ENCODE assay signal across 16 mouse cellular contexts in genomic region chr8:3451992-3452391, GRCm38 (mm10). TPM values are rescaled to one million over a fixed set of nuclear protein-coding genes. Genes with fewer than 3 reads are reported as not detected.
"Had no signal": no experiment of that assay in that cellular context is flagged by ENCODE, and none has a peak within 500 bp of the region (broad histone marks: within the 10 kb centered on the region; RNA-seq: fewer than 3 reads in every experiment).

No protein-coding gene starts in this region.

- H3K27ac ChIP-seq: intestine, embryonic 15.5 days; left cerebral cortex, adult 2 months; limb, embryonic 10.5 days; liver, embryonic 15.5 days; macrophage; midbrain, embryonic 15.5 days; neural tube, embryonic 12.5 days; stomach, postnatal 0 days had no signal

- H3K4me1 ChIP-seq: intestine, embryonic 15.5 days; limb, embryonic 10.5 days; liver, embryonic 15.5 days; midbrain, embryonic 15.5 days; neural tube, embryonic 12.5 days had no signal

- H3K9me3 ChIP-seq: intestine, embryonic 15.5 days; limb, embryonic 10.5 days; liver, embryonic 15.5 days; megakaryocyte, embryonic 14.5 days; midbrain, embryonic 15.5 days; neural tube, embryonic 12.5 days had no signal

- H3K9ac ChIP-seq: intestine, embryonic 15.5 days; liver, embryonic 15.5 days; midbrain, embryonic 15.5 days; neural tube, embryonic 12.5 days had no signal

- H3K27me3 ChIP-seq: intestine, embryonic 15.5 days; liver, embryonic 15.5 days; megakaryocyte, embryonic 14.5 days; midbrain, embryonic 15.5 days; neural tube, embryonic 12.5 days had no signal

- DNase-seq: lung, adult 2 months; thymus, postnatal 4 days had no signal

- H3K4me3 ChIP-seq: intestine, embryonic 15.5 days; left cerebral cortex, adult 2 months; limb, embryonic 10.5 days; liver, embryonic 15.5 days; megakaryocyte, embryonic 14.5 days; midbrain, embryonic 15.5 days; neural tube, embryonic 12.5 days had no signal

- H3K4me2 ChIP-seq: intestine, embryonic 15.5 days; liver, embryonic 11.5 days; liver, embryonic 15.5 days; midbrain, embryonic 11.5 days; midbrain, embryonic 15.5 days; neural tube, embryonic 12.5 days had no signal

- ATAC-seq: intestine, embryonic 15.5 days; lung, postnatal 0 days; midbrain, embryonic 15.5 days had no signal

RNA-seq across cellular contexts. Expression of gene Pex11g, which starts 15.5 kb away (rescaled TPM):
- total RNA-seq: monocyte, adult 5-6 weeks had no signal

RNA-seq across cellular contexts. Expression of gene Tex45, which starts 18.7 kb away (rescaled TPM):
- total RNA-seq: neutrophil, adult 5-6 weeks had no signal
- polyA plus RNA-seq: intestine, embryonic 15.5 days; limb, embryonic 10.5 days; liver, embryonic 11.5 days; liver, embryonic 15.5 days; lung, postnatal 0 days; macrophage; neural tube, embryonic 12.5 days had no signal
